Mouse (Mus musculus) gastrocnemius, postnatal 25 days (tissue): ENCODE measurements around the gene Gm13124. TPM values are rescaled to one million over a fixed set of nuclear protein-coding genes. Genes with fewer than 3 reads are reported as not detected.
"Not testable (repeated sequence)": the region's sequence is repeated elsewhere in the genome, so short reads cannot be mapped to it uniquely, and the experiment has no call there.

Source experiments
- DNase-seq: peaks from one replicate; pipeline ENCODE4 v3.0.0; 2022
- long read RNA-seq, 2 experiments: library from polyadenylated mRNA; stranded (forward); transcript quantifications; one replicate each; pipeline ENCODE4 v2.0.0; 2021
- total RNA-seq, 2 experiments: library from RNA; stranded (reverse); gene quantifications; 1 replicate in 1 of 2; 2 replicates in 1 of 2; pipeline ENCODE4 v1.2.3; 2021

The Gm13124 gene
- not detected for total RNA-seq
- long read RNA-seq, experiment 1, result 0 reads
- long read RNA-seq, experiment 2, result 0 reads

- DNase-seq, result no peak
These were observed at the start of gene Gm13124 for GRCm38 (mm10) chr4:144565034-144565433. Gene Gm13124, minus strand, starts transcription at chr4:144565134.

GRCm38 (mm10) chr4:144614586-144614985 lies 49.7 kb upstream of the Gm13124 start:
- no peak for DNase-seq

GRCm38 (mm10) chr4:144613407-144613806 lies 48.5 kb upstream of the Gm13124 start, which contains the start of gene Aadacl4:
Gene Aadacl4, plus strand, starts transcription at chr4:144613707.
- no peak for DNase-seq

GRCm38 (mm10) chr4:144592790-144593189 lies 27.9 kb upstream of the Gm13124 start:
- DNase-seq, result no peak

GRCm38 (mm10) chr4:144586207-144586606 lies 21.3 kb upstream of the Gm13124 start:
- not testable (repeated sequence) for DNase-seq

DNA sequence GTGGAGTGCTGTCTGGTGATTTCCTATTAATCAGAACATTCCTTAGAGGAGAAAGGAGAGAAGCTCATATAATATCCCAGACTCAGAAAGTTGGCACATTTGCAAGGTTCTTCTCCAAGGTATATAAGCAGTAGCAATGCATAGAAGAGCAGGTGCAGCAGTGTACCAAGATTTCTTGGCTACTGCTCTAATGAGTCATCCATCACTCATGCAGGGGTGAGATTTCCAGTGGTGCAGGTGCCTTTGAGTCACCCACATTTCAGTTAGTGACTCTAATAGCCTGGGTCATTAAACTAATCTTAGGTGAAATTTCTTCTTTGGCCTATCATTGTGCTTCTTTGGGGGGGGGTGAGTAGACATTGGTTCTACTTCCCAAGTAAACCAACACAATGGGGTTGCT lies 2.8 kb upstream of the Gm13124 start:
- DNase-seq, result no peak

DNA sequence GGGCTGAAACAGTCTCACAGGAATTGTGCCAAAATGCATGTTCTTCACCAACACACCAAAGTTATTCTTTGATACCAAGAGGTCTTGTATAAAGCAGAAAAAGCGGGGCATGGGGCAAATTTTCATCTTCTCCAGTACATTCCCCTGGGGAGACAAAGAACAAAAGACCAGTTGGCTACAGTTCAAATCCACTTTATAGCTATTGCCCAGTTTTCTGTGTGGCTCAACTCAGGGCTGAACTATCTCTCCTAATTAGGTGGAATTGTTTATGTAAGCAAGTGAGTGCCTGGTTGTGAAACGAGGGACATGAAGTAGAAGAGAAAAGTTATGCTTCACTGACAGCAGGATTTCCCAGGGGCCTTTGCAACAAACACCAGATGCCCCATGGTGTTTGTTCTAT lies 3.7 kb downstream of the Gm13124 start:
- DNase-seq, result no peak

DNA sequence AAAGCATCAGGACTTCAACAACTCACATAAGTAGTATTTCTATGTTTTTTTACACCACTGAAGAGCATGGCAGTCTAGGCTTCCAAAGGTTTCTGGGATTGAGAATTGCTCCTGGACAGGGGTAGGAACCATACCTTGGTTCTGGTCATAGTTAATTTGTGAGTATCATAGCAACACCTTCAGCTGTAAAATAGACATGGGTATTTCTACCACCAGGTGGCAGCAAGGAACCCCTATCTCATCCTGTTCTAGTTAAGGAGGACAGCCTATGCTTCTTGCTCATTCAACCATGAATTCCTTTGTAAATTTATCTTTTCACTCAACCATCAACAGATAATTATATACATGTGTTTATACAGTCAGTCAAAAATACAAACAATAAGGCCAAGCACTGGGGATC lies 5.1 kb downstream of the Gm13124 start:
- DNase-seq, result no peak

GRCm38 (mm10) chr4:144551156-144551555 lies 13.8 kb downstream of the Gm13124 start:
- DNase-seq, result no peak

DNA sequence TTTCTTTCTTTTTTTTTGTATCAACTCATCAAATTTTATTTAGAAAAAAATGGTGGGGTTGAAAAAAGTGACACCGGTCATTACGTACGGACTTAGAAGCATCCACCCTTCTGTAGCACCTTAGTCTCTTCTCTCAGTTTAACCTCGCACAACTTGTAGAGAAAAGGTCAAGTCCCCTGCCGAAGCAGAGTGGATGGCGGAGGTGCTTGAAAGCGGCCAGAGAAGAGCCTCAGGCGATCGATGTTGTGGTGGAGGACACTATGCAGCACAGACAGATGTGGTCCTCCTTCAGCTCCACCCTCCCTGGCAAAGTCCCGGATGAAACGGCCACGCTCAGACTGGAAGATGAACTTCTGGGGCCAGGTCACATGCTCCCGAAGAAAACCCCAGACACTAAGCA lies 19.6 kb downstream of the Gm13124 start:
- DNase-seq, result not testable (repeated sequence)

GRCm38 (mm10) chr4:144544689-144545088 lies 20.2 kb downstream of the Gm13124 start:
- no peak for DNase-seq

DNA sequence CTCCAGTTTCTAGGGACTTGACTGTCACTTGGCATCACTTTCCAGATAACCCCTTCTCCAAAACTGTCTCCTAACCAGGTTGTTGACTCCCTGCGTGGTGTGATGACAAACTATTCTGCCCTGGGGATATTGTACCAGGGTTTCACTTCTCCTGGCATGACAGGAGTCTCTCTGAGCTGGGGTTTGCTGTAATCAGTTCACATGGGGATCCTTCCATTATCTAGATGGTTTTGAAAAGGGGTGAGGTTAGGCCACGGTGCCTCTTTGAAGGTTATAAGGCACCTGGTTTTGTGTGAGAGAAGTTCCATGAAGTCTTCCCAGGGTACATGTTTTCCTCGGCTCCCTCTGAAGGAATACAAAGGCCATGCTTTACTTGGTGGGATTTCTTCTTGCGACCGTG lies 45.4 kb downstream of the Gm13124 start, which contains the start of gene 9430007A20Rik:
Gene 9430007A20Rik (plus strand): TSS at position 301 of the 400 bp plus-strand sequence.
- DNase-seq, result no peak

DNA sequence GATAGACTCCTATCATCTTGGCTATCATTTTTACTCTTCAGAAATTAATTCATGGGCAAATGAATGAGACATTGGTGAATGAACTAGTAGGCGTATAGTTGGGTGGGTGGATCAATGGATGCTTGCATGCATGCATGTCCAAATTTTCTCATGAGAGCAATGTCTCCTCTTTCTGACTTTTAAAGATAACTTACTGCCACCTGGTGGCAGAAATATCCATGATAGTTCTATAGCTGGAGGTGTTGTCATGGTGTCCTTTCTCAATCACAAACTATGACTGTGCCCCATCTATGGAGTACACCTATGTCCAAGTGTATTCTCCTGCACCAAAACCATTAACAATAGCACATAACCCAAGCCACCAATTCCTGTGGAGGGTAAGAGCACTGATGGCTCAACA lies 58.4 kb downstream of the Gm13124 start:
- no peak for DNase-seq

Other genes with a start within 250 kb of the Gm13124 start
- gene Gm13128, start 234.9 kb downstream of the Gm13124 start, total RNA-seq, result not detected
- not detected for gene Gm13119, start 207.2 kb downstream of the Gm13124 start, total RNA-seq
- gene Pramef20, start 187.2 kb downstream of the Gm13124 start, total RNA-seq, result not detected
- gene Pramef12, start 156.7 kb downstream of the Gm13124 start, total RNA-seq, result not detected
- not detected for gene 1700012P22Rik, start 126.4 kb downstream of the Gm13124 start, total RNA-seq
- not detected for gene Gm9944, start 111.8 kb downstream of the Gm13124 start, total RNA-seq
- not detected for gene Aadacl3, start 101.4 kb downstream of the Gm13124 start, total RNA-seq
- gene 9430007A20Rik, start 45.3 kb downstream of the Gm13124 start, total RNA-seq, result not detected
- not detected for gene Aadacl4, start 48.6 kb upstream of the Gm13124 start, total RNA-seq
- not detected for gene Gm436, start 121.2 kb upstream of the Gm13124 start, total RNA-seq
- gene Gm13178, start 156.3 kb upstream of the Gm13124 start, total RNA-seq, result not detected
- not detected for gene Gm438, start 221.4 kb upstream of the Gm13124 start, total RNA-seq